Mouse (Mus musculus) granulocyte monocyte progenitor cell, adult 5-6 weeks (primary cell): ENCODE results near the gene Gnaq. TPM values are rescaled to one million over a fixed set of nuclear protein-coding genes. Genes with fewer than 3 reads are reported as not detected.

Source experiments
- ATAC-seq: replicated peaks from 2 replicates; pipeline ENCODE4 v1.8.0; 2016; ENCODE audit warnings: mild to moderate bottlenecking, moderate TSS enrichment, inconsistent platforms; ENCODE audit not compliant: poor library complexity, severe bottlenecking
- total RNA-seq, 2 experiments: library from RNA; stranded (forward) in 1 of 2; stranded (reverse) in 1 of 2; fragments of 200-712, 200-1000 nt in 1 of 2; fragments of >200 nt in 1 of 2; fragmentation: Nextera tagmentation in 1 of 2; gene quantifications; 2 replicates each; pipeline ENCODE4 v1.2.3; 2014 to 2017

Gnaq gene
- total RNA-seq (2014; fragmentation: Nextera tagmentation), result 21.2 and 28.6 TPM in 2 replicates
- total RNA-seq (2017), result 12.3 and 16.3 TPM in 2 replicates

GRCm38 (mm10) chr19:16132791-16132864 lies at the start of gene Gnaq:
Gene Gnaq (plus strand): TSS chr19:16132831.
- no peak for ATAC-seq

GRCm38 (mm10) chr19:16083981-16084630 lies 48.5 kb upstream of the Gnaq start:
- peak; percentile 97 for ATAC-seq

GRCm38 (mm10) chr19:16085248-16085647 lies 47.4 kb upstream of the Gnaq start:
- ATAC-seq, result peak; percentile 40; the same call in 1 of the 2 replicates

- ATAC-seq, result peak; percentile 23; the same call in 1 of the 2 replicates
Observed at GRCm38 (mm10) chr19:16086154-16086553, 46.5 kb upstream of the Gnaq start.

- peak; percentile 42; the same call in 1 of the 2 replicates for ATAC-seq
Observed at GRCm38 (mm10) chr19:16086581-16086980, 46.0 kb upstream of the Gnaq start.

- ATAC-seq, result no peak
Observed at GRCm38 (mm10) chr19:16087391-16087790, 45.2 kb upstream of the Gnaq start.

- ATAC-seq, result no peak
Observed at GRCm38 (mm10) chr19:16093616-16094015, 39.0 kb upstream of the Gnaq start.

GRCm38 (mm10) chr19:16109901-16110300 lies 22.7 kb upstream of the Gnaq start:
- peak; percentile 62 for ATAC-seq

- ATAC-seq, result peak; percentile 84
Observed at GRCm38 (mm10) chr19:16110670-16111069, 22.0 kb upstream of the Gnaq start.

GRCm38 (mm10) chr19:16113295-16113694 lies 19.3 kb upstream of the Gnaq start:
- no peak for ATAC-seq

GRCm38 (mm10) chr19:16118421-16118820 lies 14.2 kb upstream of the Gnaq start:
- no peak for ATAC-seq

GRCm38 (mm10) chr19:16121301-16121700 lies 11.3 kb upstream of the Gnaq start:
- no peak for ATAC-seq

GRCm38 (mm10) chr19:16128715-16129114 lies 3.9 kb upstream of the Gnaq start:
- ATAC-seq, result peak; percentile 45

- no peak for ATAC-seq
Observed at GRCm38 (mm10) chr19:16129171-16129570, 3.5 kb upstream of the Gnaq start.

GRCm38 (mm10) chr19:16130476-16130875 lies 2.2 kb upstream of the Gnaq start:
- ATAC-seq, result no peak

- no peak for ATAC-seq
Observed at GRCm38 (mm10) chr19:16131831-16132230, 800 bp upstream of the Gnaq start.

- ATAC-seq, result peak; percentile 72
Observed at GRCm38 (mm10) chr19:16132340-16132790, 266 bp upstream of the Gnaq start.

GRCm38 (mm10) chr19:16132865-16133720 lies 462 bp downstream of the Gnaq start:
- peak; percentile 18 for ATAC-seq

- ATAC-seq, result no peak
Observed at GRCm38 (mm10) chr19:16133721-16134570, 1.3 kb downstream of the Gnaq start.

GRCm38 (mm10) chr19:16138064-16138580 lies 5.5 kb downstream of the Gnaq start:
- ATAC-seq, result no peak

GRCm38 (mm10) chr19:16140710-16141109 lies 8.1 kb downstream of the Gnaq start:
- peak; percentile 79 for ATAC-seq
